Mouse (Mus musculus) kidney, adult 9 months (tissue): ENCODE data around the gene Gm10964.

Source experiments
- DNase-seq: peaks from one replicate; pipeline ENCODE4 v3.0.0; 2022

Gm10964 gene

GRCm38 (mm10) chr3:103734696-103735519 lies 4.3 kb upstream of the Gm10964 start:
- DNase-seq: peak; percentile 22

GRCm38 (mm10) chr3:103735776-103736600 lies 3.2 kb upstream of the Gm10964 start:
- DNase-seq: no peak

DNA sequence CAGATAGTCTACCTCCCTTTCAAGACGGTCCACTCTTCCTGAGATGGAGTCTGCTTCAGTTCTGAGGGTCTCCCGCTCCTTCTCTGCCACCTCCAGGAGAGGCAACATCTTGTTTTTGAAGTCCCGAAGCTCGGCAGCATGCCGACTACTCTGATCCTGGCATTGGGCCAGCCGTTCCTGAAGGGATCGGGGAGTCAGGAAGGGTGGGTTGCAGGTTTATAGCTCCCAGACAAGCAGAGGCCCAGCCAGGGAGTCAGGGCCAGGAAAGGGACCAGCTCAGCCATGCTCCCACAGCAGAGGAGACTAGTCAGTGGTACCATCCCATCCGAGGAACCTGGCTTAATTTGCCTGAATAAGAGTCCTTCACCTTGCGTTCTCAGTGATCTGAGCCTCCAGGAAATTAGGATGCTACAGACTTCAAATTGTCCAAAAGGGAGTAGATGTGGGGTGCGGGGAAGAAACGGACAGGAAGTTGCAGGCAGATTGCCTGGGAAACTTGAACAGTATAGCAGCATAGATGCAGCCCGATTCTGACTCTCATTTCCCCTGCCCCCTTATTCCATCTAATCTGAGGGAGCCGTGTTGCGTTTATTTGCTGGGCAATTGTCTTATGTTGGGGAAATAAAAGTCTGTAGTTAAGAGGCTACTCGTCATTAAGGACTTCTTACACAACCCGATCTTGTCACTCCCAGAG lies 2.0 kb upstream of the Gm10964 start:
- DNase-seq: peak; percentile 16

DNA sequence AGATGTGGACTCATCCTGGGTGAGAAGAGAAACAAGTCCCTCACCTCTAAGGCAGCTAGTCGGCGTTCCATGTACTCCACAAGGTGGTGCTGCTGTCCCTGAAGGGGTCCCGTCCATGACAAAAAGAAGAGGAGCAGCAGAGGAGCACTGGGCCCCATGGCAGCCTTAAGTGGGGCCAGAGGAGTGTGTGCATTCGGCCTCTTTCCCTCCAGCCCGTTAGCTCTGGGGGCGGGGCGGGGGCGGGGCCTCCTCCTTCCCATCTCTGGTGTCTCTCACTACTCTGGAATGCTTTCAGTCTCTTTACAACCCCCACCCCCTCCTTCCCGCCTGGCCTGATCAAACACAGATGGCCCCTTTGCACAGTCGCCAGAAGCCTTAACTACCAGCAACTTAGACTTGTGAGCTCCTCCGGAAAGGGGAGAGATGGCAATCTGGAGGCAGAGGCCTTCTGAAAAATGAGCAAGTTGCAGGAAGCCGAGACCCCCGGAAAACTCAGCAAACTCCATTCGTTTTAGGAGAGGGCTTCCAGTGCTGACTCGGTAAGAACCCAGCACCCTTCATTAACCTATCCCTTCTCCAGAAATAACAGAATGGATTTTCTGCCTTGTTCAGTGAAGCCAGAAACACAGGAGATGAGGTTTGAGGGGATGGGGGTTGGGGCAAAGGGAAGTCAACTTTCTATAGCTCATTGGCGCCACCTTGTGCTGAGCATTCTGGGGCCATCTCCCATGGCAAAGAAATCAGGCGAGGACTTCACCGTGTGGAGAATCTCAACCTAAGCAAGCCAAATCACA lies 1.2 kb upstream of the Gm10964 start, which contains the start of gene Olfml3:
Olfml3 (minus strand) TSS at position 224 of the 794 bp plus-strand sequence.
- peak; percentile 83 for DNase-seq

DNA sequence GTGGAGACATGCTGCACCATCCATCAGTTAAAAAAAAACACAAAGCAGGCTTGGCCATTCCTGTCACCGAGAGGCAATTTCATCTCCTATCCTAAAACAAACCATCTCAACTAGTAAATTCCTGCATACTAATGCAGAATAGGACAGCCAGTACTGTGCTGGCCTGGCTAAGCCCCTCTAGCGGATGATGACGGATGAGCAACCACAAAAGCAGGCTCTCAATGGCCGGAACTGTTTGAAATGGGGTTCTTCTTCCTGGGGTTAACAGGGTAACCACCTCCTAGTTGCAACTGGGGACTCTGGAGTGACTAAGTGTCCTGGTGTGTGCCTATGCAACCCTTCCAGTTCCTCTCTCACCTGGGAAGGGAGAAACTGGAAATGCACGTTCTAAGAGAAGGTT lies 1.2 kb downstream of the Gm10964 start:
- DNase-seq: no peak

- DNase-seq: no peak
Observed at GRCm38 (mm10) chr3:103743208-103743607, 4.0 kb downstream of the Gm10964 start.

DNA sequence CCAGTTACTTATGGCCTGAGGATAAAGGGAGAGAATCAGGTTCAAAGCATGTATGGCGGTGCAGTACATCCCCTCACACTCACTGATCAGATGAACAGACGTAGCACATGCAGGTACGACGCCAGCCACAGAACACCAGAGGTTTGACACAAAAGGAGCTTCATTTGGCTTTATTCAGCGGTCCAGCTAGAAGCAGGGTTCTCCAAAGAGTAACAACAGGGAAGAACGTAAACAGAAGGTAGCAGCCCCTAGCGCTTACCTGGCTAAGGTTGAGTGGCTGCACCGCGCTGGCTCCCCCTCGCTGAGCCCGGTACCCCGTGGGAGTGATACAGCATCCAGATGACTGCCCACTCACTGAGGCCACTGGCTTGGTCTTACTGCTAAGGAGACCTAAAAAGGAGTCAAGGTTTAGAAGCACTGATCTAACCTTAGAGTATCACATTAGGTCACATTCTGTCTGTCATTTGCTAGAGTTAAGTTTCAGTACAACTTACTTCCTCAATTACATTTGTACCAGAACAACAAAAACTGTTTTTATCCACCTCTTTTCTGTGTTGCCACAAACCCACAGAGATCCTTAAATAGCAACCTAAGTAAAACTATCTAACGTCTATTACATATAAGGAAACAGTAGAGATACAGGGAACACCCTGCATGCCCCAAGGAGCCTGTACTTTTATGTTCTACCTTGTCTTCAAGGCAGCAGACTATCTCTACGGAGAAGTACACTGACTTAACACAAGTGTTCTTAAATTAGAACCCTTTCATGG lies 6.0 kb downstream of the Gm10964 start:
- DNase-seq: no peak

- no peak for DNase-seq
Observed at GRCm38 (mm10) chr3:103746711-103747110, 7.5 kb downstream of the Gm10964 start.

- DNase-seq: no peak
Observed at GRCm38 (mm10) chr3:103751558-103751957, 12.4 kb downstream of the Gm10964 start.

GRCm38 (mm10) chr3:103755351-103755750 lies 16.2 kb downstream of the Gm10964 start:
- DNase-seq: no peak

DNA sequence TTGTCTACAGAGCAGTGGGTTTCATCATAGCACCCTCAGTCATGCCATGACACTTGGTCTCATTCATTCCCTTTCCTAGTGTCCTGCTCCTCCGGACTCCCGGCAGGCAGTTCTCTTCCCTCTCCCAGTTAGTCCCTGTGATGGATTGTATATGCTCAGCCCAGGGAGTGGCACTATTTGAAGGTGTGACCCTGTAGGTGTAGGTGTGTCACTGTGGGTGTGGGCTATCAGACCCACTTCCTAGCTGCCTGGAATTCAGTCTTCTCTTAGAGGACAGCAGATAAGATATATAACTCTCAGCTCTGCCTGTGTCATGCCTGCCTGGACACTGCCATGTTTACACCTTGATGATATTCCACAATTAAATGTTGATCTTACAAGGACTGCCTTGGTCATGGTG lies 17.8 kb downstream of the Gm10964 start:
- DNase-seq: no peak

DNA sequence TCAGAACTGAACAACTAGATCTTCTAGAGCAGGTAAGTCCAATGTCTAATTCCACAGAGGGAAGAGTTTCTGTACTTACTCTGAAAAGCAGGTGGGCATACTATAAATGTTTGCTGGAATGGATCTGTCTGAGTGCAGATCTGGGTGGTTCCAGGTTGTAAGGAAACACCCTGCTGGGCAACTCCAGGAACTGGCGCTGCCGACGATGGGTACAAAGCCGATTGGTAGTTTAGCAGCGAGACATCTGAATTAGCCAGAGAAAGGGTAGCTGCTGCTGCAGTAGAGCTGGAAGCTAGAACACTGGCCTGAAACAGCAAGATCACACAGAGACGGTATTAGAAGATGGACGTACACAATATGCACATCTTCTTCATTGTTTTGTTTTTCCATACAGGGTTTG lies 19.3 kb downstream of the Gm10964 start:
- DNase-seq: no peak

DNA sequence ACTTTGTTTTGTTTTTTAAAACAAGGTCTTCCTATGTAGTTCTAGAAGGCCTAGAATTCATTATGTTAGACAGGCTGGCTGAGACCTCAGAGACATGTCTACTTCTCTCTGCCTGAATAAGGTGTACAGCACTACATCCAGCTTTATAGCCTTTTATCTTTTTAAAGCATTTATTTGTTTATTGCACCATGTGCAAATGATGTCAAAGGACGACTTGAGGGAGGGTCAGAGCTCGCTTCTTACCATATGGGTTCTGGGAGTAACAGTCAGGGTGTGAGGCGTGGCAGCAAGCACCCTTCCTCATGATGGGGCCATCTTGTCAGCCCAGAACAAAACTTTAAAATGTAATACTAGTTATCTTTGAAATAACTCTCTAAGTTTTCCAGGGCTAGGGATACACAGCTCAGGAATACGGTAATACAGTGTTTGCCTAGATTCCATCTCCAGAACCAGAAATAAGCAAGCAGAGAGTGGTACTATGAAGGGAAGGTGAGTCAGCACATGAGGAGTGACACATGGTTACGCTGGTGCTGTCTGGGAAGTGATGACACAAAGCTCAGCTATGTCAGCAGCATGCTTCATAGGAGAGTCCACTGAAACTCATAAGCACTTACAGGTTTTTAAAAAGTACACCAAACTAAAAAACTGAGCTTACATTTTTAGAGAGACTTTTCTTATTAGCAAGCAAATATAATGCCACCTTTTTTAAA lies 20.2 kb downstream of the Gm10964 start:
- DNase-seq: no peak

DNA sequence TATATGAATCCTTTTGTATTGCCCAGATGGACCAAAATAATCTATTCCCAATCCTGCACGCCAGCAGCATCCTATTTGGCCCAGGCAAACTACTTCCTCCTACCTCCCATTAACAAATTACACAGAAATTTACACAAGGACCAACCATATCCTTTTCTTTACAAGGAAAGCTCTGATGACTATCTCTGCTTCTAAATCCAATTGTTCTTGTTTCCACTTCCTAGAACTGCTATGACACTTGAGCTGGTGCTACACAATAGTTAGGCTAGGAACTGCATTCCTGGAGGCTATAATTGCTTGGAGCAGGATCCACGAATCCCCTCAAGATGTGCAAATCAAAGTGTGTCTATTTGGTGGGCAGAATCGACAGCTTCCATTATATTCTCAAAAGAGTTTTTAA lies 27.6 kb downstream of the Gm10964 start:
- DNase-seq: no peak

DNA sequence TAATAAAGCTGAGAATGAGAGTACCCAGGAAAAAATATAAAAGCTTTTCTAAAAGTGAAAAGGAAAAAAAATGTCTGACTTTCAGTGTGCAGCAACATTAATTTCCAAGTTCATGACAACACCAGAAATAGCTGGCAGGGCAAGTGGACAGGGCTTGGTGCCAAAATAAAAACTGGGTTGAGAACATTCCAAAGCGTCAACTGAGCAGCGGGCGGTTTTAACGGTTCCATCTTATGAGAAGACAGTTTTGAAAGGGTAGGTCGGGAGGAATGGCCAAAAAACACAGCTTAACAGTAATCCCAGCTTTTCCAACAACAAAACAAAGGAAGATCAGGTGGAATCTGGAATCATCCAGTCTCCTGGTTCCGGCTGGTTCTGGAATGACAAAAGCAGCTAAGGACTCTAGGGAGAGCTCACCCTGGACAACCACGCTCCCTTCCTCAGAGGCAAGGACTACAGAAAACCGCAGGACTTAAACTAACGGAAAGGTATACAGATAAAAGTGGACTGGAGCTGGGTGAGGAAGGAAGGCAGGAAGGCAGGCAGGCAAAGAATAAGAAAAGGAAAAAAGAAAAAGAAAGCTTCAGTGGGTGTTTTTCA lies 32.5 kb downstream of the Gm10964 start:
- DNase-seq: peak; percentile 92

GRCm38 (mm10) chr3:103772846-103773245 lies 33.7 kb downstream of the Gm10964 start:
- peak; percentile 69 for DNase-seq

DNA sequence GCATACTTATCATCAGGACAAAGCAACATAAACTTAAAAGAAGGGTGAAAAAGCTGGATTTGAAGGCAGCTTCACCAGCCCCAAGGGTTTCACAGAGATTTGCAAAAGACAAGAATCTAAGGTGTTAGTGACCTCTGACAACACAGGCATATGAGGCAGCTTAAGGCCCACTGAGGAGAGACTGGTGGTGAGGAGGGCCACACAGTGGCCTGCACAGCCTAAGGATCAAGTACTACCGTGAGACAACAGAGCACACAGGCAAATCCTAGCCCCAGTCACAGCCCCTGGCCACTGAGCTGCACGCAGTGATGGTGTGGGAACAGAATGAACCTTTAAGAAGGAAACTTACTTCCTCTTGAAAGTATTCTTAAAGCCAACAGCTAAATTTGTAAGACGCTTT lies 34.3 kb downstream of the Gm10964 start:
- DNase-seq: no peak

DNA sequence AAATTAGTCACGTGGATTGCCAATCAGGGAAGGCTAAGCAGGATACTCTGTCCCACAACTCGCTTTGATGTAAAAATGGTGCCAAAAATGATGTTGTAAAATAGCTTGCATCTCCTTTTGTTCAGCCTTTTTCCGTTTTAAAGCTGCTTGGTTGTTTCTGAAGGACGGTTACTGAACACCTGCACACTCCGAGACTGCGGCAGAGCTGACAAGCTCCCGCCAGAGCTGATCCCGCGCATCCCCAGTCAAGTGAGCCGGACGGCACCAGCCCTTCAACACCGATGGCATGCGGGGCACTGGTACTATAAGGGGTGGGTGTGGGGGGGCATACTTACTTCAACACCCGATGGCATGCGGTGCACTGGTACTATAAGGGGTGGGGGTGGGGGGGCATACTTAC lies 34.8 kb downstream of the Gm10964 start:
- no peak for DNase-seq

GRCm38 (mm10) chr3:103777940-103778339 lies 38.8 kb downstream of the Gm10964 start:
- no peak for DNase-seq

DNA sequence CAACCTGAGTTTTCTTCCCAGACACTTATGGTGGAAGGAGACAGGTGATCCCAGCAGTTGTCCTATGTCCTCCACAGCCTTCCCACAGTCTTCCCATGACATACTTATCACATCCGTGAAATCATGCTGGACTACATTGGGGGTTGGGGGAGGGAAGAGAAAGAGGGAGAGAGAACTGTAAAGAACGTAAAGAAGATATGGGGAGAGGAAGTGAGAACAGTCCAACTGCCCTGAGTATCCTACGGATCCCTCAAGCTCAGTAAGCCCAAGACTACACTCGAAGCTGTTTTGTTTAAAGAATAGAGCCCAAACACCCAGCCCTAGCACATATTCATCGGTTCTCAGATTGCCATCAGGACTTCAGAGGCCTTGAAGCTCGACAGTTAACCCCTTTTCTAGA lies 39.5 kb downstream of the Gm10964 start:
- DNase-seq: no peak

- DNase-seq: no peak
Observed at GRCm38 (mm10) chr3:103779183-103779582, 40.0 kb downstream of the Gm10964 start.
